Mouse (Mus musculus) left cerebral cortex, postnatal 14 days (tissue): ENCODE data around the gene Taok3. TPM values are rescaled to one million over a fixed set of nuclear protein-coding genes. Genes with fewer than 3 reads are reported as not detected.
"Not testable (repeated sequence)": the region's sequence is repeated elsewhere in the genome, so short reads cannot be mapped to it uniquely, and the experiment has no call there.

Experiments
- DNase-seq, 2 experiments: peaks; one replicate each; pipeline ENCODE4 v3.0.0; 2021 to 2022; ENCODE audit warnings: low spot score in 2 of 2, mixed read lengths in 1 of 2
- intact Hi-C: fragments of 180-260 bp; cut with DNase I; formaldehyde crosslinking; loops from one replicate; pipeline ENCODE4 v1.15.1; 2025
- total RNA-seq, 2 experiments: library from RNA; stranded (reverse); gene quantifications; 2 replicates each; pipeline ENCODE4 v1.2.3; 2021

The Taok3 gene
- total RNA-seq, 2 experiments from 2014 or later: 62.8 to 66.1 TPM

GRCm38 (mm10) chr5:117281536-117281935 is 161.6 kb downstream of the Taok3 start:
- DNase-seq: no peak
- intact Hi-C loops: no loop called here

GRCm38 (mm10) chr5:117282360-117282759 is 162.4 kb downstream of the Taok3 start:
- no peak for DNase-seq
- intact Hi-C loops: no loop called here

- DNase-seq: no peak
- intact Hi-C loops: no loop called here
Observed at GRCm38 (mm10) chr5:117284029-117284428, 164.1 kb downstream of the Taok3 start.

- DNase-seq: no peak
- intact Hi-C loops: loop anchor here (5.0 kb wide), 1 partner anchor 83 kb away; no protein-coding TSS in a partner anchor
Observed at GRCm38 (mm10) chr5:117284682-117285081, 164.8 kb downstream of the Taok3 start.

- intact Hi-C loops: loop anchor here (5.0 kb wide), 1 partner anchor 82 kb away; no protein-coding TSS in a partner anchor
- DNase-seq: no peak
Observed at GRCm38 (mm10) chr5:117285266-117285665, 165.3 kb downstream of the Taok3 start.

GRCm38 (mm10) chr5:117286286-117286685 is 166.4 kb downstream of the Taok3 start:
- intact Hi-C loops: loop anchor here (5.0 kb wide), 1 partner anchor 81 kb away; no protein-coding TSS in a partner anchor

GRCm38 (mm10) chr5:117286831-117287822 is 167.2 kb downstream of the Taok3 start, which contains the start of gene Pebp1:
TSS of gene Pebp1 (minus strand) at chr5:117287625.
- intact Hi-C loops: loop anchor here (5.0 kb wide), 1 partner anchor 80 kb away; no protein-coding TSS in a partner anchor
- DNase-seq: peak; percentile 92 to 96

More at GRCm38 (mm10) chr5:117286286-117286685, 166.4 kb downstream of the Taok3 start:
- DNase-seq: no peak

DNA sequence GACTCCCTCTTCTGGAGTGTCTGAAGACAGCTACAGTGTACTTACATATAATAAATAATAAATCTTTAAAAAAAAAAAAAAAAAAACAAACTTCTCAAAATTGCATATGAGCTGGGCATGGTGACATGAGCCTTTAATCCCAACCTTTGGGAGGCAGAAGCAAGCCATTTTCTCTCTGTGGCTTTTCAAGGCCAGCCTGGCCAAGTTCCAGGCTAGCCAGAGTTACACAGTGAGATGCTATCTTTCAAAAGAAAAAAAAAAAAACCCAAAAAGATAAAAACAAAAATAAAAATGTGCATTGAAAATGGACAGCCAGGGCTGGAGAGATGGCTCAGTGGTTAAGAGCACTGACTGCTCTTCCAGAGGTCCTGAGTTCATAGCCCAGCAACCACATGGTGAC is 169.7 kb downstream of the Taok3 start:
- intact Hi-C loops: loop anchor here (5.0 kb wide), 1 partner anchor 78 kb away; no protein-coding TSS in a partner anchor
- no peak for DNase-seq

- intact Hi-C loops: no loop called here
- no peak for DNase-seq
Observed at GRCm38 (mm10) chr5:117290081-117290480, 170.2 kb downstream of the Taok3 start.

- DNase-seq: no peak
- intact Hi-C loops: no loop called here
Observed at GRCm38 (mm10) chr5:117291312-117291711, 171.4 kb downstream of the Taok3 start.

DNA sequence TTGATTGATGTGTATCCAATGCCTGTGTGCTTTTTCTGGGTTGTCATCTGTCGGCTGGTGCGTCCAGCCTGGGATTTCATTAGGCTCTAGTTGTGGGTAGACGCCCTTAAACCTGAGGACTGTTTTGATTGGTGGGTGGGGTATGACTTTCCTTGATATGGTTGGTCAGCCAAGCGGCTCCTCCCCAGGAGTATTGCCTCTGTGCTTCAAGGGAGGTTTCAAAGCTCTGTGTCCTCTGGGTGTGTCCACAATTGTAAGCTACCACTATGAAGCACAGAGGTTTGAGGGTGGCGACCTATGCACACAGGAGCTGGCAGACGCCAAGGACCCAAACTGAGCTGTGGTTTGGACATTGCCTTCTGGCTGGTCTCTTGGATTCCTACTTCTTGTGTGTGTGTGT is 172.6 kb downstream of the Taok3 start:
- intact Hi-C loops: no loop called here
- no peak for DNase-seq

DNA sequence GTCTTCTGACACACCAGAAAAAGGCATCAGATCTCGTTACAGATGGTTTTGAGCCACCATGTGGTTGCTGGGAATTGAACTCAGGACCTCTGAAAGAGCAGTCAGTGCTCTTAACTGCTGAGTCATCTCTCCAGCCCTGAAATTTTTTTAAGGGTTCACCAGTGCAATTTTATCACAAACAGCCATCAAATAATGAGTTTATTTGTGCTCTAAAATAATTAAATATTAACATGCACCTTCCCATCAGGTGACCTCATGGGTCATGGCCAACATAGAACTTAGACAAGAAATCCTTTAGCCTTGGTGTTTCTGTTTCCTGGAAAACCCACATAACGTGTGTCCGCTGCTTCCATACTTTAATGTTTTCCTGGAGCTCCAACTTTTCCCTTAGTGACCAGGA is 173.8 kb downstream of the Taok3 start:
- intact Hi-C loops, DNase-seq: not testable (repeated sequence)

- DNase-seq: no peak
- intact Hi-C loops: no loop called here
Observed at GRCm38 (mm10) chr5:117295011-117295410, 175.1 kb downstream of the Taok3 start.

DNA sequence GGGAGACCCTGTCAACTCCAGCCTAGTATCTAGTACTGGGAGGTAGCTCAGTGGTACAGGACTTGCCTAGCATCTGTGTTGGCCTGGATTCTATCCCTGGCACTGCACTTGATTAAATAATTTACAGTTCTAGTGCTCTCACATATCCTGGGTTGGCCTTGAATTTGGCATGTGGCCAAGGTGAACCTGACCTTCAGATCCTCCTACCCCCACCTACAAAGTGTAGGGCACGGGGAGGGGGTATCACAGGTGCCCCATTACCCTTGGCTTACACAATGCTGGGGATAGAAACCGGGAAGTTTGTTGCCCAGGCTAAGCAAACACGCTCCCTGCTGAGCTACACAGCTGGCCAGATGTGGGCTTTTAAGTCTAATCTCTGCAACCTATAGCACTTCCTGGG is 183.0 kb downstream of the Taok3 start:
- intact Hi-C loops: no loop called here
- DNase-seq: no peak

DNA sequence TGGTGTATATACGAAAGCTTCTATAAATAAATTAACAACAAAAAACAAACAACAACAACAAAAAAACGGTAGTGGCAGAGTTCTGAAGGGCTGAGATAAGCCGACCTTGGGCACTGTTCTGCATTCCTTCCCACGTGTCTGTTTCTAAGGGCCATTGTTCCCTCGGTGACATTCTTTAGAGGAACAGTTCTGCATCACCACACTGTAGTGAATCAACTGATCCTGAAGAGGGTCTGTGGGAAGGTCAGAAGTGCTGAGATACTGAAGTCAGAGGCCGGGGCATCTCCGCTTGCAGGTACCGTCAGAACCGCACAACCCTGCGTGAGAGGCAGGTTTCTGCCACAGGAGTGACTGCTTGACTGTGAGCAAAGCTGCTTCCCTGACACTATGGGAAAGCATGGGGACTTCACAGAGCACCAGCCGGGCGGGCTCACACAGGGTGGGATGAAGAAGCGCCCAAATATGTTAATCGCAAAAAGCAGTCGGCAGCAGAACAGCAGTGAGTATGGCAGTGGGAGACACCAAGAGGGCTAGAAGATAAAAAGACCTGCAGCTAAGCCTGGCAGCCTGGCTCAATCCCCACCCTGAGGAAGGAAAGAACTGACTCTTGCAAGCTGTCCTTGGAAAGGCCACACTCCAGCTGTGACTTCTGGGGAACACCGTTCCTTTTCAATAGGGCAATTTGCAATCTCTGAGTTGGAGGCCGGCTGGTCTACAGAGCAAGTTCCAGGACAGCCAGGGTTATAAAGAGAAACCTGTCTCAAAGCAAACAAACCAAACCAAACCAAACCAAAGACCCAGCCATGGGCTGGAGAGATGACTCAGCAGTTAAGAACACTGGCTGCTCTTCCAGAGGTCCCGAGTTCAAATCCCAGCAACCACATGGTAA is 184.0 kb downstream of the Taok3 start:
- intact Hi-C loops: no loop called here
- no peak for DNase-seq

DNA sequence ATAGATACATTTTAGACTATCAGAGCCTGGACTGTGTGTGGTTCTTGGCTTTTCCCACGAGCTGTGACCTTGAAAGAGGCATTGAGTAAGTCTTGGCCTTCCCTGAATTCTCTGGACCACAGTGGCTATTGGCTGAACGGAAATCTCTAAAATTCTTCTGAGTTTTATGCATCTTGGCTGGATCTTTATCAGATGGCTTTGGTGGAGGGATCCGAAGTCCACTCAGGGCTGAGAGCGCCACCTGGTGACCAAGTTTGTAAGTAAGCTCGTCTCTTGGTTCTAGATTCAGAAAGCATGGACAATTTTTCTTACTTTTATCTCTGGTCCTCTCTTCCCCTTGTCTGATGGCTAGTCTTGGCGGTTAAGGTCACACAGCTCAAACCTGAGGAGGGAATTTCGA is 185.0 kb downstream of the Taok3 start:
- DNase-seq: peak; percentile 82 to 85
- intact Hi-C loops: loop anchor here (5.0 kb wide), 2 partner anchors 187 to 188 kb away; partner anchors contain the start of gene Suds3

GRCm38 (mm10) chr5:117305754-117306153 is 185.8 kb downstream of the Taok3 start:
- DNase-seq: no peak
- intact Hi-C loops: loop anchor here (5.0 kb wide), 2 partner anchors 187 to 188 kb away; partner anchors contain the start of gene Suds3

DNA sequence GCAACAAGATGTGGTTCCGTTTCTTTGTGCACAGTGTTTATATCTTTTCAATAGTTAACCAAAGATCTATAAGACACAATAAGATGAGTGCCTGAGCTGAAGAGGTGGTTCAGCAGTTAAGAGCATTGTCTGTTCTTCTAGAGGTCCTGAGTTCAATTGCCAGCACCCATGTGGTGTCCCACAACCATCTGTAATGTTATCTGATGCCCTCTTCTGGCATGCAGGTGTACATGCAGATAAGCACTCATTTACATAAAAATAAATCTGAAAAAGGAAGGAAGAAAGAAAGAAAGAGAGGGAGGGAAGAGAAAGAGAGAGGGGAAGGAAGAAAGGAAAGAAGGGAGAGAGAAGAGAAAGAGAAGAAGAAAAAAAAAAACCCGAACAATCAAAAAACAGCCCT is 186.9 kb downstream of the Taok3 start:
- no peak for DNase-seq
- intact Hi-C loops: loop anchor here (5.0 kb wide), 2 partner anchors 185 to 190 kb away; partner anchors contain the start of gene Suds3

- DNase-seq: peak; percentile 42 to 61
- intact Hi-C loops: loop anchor here (5.0 kb wide), 2 partner anchors 185 to 190 kb away; partner anchors contain the start of gene Suds3
Observed at GRCm38 (mm10) chr5:117307699-117308098, 187.8 kb downstream of the Taok3 start.
